Mouse (Mus musculus) forebrain, embryonic 10.5 days (tissue): ENCODE measurements around the gene Adamts17. TPM values are rescaled to one million over a fixed set of nuclear protein-coding genes. Genes with fewer than 3 reads are reported as not detected.

Experiments used
- DNase-seq: peaks from one replicate; pipeline ENCODE4 v3.0.0-alpha.2; 2017; ENCODE audit warnings: low spot score; ENCODE audit errors: extremely low spot score
- H3K27ac ChIP-seq: fragments of 300-500 bp; sonication (generic); 2 replicates; pipeline ENCODE4 v1.5.1; 2016; ENCODE audit warnings: mild to moderate bottlenecking
- H3K27me3 ChIP-seq: fragments of 300-500 bp; sonication (generic); 2 replicates; pipeline ENCODE4 v1.6.1; 2016; ENCODE audit warnings: mild to moderate bottlenecking; ENCODE audit not compliant: poor library complexity, severe bottlenecking
- H3K36me3 ChIP-seq: fragments of 300-500 bp; sonication (generic); replicated peaks from 2 replicates; pipeline ENCODE4 v1.6.1; 2016; ENCODE audit warnings: mild to moderate bottlenecking, moderate library complexity
- H3K4me1 ChIP-seq: fragments of 300-500 bp; sonication (generic); 2 replicates; pipeline ENCODE4 v1.6.1; 2016
- H3K4me3 ChIP-seq: fragments of 300-500 bp; sonication (generic); 2 replicates; pipeline ENCODE4 v1.5.1; 2016; ENCODE audit warnings: mild to moderate bottlenecking, moderate library complexity
- H3K9me3 ChIP-seq: fragments of 300-500 bp; sonication (generic); 2 replicates; pipeline ENCODE4 v1.6.1; 2016; ENCODE audit warnings: mild to moderate bottlenecking, moderate library complexity
- WGBS: fragments of 180-500 bp; shearing (Covaris S2); methylation state at CpG from one replicate; pipeline ENCODE4 v1.1.7; 2016; 5-methylcytosine and 5-hydroxymethylcytosine counted together
- polyA plus RNA-seq: library from polyadenylated mRNA; unstranded; fragments of >200 nt; fragmentation: Nextera tagmentation; extraction: Ambion mirVana; gene quantifications from 2 replicates; pipeline ENCODE4 v1.2.1, GENCODE M21; 2016

Gene Adamts17
- polyA plus RNA-seq, 1 experiment from 2014 or later: 0.89 TPM

- Histone ChIP-seq H3K9me3 (no peaks in the 10 kb centered on the region), H3K36me3 (no peaks in the 10 kb centered on the region), H3K4me3 (no peak overlapping the region), H3K27me3 (no peaks in the 10 kb centered on the region), H3K27ac (no peak overlapping the region), H3K4me1 (no peaks in the 10 kb centered on the region)
- DNase-seq: no peak
- WGBS: 87% methylated on average over 9 of the region's 9 CpGs
These were observed 26.8 kb upstream of the Adamts17 start for GRCm38 (mm10) chr7:66812737-66813136.

GRCm38 (mm10) chr7:66813172-66813571 lies 26.4 kb upstream of the Adamts17 start:
- H3K36me3 ChIP-seq: no peaks in the 10 kb centered on the region
- no peaks in the 10 kb centered on the region for H3K27me3 ChIP-seq
- DNase-seq: no peak
- no peak overlapping the region for H3K27ac ChIP-seq
- WGBS: 71% methylated on average over 1 of the region's 1 CpGs
- H3K4me3 ChIP-seq: no peak overlapping the region
- H3K9me3 ChIP-seq: no peaks in the 10 kb centered on the region
- H3K4me1 ChIP-seq: no peaks in the 10 kb centered on the region

GRCm38 (mm10) chr7:66815526-66815925 lies 24.0 kb upstream of the Adamts17 start:
- 93% methylated on average over 6 of the region's 6 CpGs for WGBS
- no peak overlapping the region for H3K4me3 ChIP-seq
- no peak for DNase-seq

GRCm38 (mm10) chr7:66820034-66820433 lies 19.5 kb upstream of the Adamts17 start:
- Histone ChIP-seq H3K9me3 (no peaks in the 10 kb centered on the region), H3K27me3 (no peaks in the 10 kb centered on the region), H3K4me3 (no peak overlapping the region), H3K27ac (no peak overlapping the region), H3K36me3 (no peaks in the 10 kb centered on the region), H3K4me1 (no peaks in the 10 kb centered on the region)
- peak; percentile 30 for DNase-seq
- 23% methylated on average over 6 of the region's 6 CpGs for WGBS

More at GRCm38 (mm10) chr7:66815526-66815925, 24.0 kb upstream of the Adamts17 start:
- Histone ChIP-seq H3K9me3 (no peaks in the 10 kb centered on the region), H3K4me1 (no peaks in the 10 kb centered on the region), H3K27me3 (no peaks in the 10 kb centered on the region), H3K36me3 (no peaks in the 10 kb centered on the region), H3K27ac (no peak overlapping the region)

- DNase-seq: no peak
- Histone ChIP-seq H3K27ac (no peak overlapping the region), H3K27me3 (peaks cover 12% of the 10 kb centered on the region), H3K4me1 (no peaks in the 10 kb centered on the region), H3K4me3 (no peak overlapping the region), H3K36me3 (no peaks in the 10 kb centered on the region), H3K9me3 (no peaks in the 10 kb centered on the region)
- 83% methylated on average over 5 of the region's 5 CpGs for WGBS
These were observed 8.7 kb upstream of the Adamts17 start for GRCm38 (mm10) chr7:66830803-66831202.

GRCm38 (mm10) chr7:66831295-66831694 lies 8.2 kb upstream of the Adamts17 start:
- Histone ChIP-seq H3K27me3 (peaks cover 14% of the 10 kb centered on the region), H3K36me3 (no peaks in the 10 kb centered on the region), H3K9me3 (no peaks in the 10 kb centered on the region), H3K4me1 (no peaks in the 10 kb centered on the region), H3K27ac (no peak overlapping the region), H3K4me3 (no peak overlapping the region)
- DNase-seq: no peak
- WGBS: 94% methylated on average over 5 of the region's 5 CpGs

GRCm38 (mm10) chr7:66840008-66840719 lies 629 bp downstream of the Adamts17 start:
- Histone ChIP-seq H3K4me3 (peak overlapping the region; percentile 76), H3K9me3 (no peaks in the 10 kb centered on the region), H3K4me1 (peaks cover 16% of the 10 kb centered on the region), H3K27ac (peak overlapping the region; percentile 63; the same call in 1 of the 2 replicates), H3K36me3 (no peaks in the 10 kb centered on the region), H3K27me3 (peaks cover 62% of the 10 kb centered on the region)
- under 1% methylated on average over 75 of the region's 76 CpGs for WGBS
- DNase-seq: peak; percentile 45

- H3K9me3 ChIP-seq: no peaks in the 10 kb centered on the region
- 84% methylated on average over 7 of the region's 7 CpGs for WGBS
- peaks cover 58% of the 10 kb centered on the region for H3K27me3 ChIP-seq
- H3K4me1 ChIP-seq: peaks cover 16% of the 10 kb centered on the region
- H3K4me3 ChIP-seq: 0 out of 2 replicates have a peak overlapping the region, but pooled peaks have one; percentile 76
- no peak for DNase-seq
- no peaks in the 10 kb centered on the region for H3K36me3 ChIP-seq
- H3K27ac ChIP-seq: no peak overlapping the region
These were observed 1.6 kb downstream of the Adamts17 start for GRCm38 (mm10) chr7:66841165-66841564.

- H3K9me3 ChIP-seq: no peaks in the 10 kb centered on the region
- H3K36me3 ChIP-seq: no peaks in the 10 kb centered on the region
- H3K27me3 ChIP-seq: peaks cover 54% of the 10 kb centered on the region
- peak; percentile 42 for DNase-seq
- H3K27ac ChIP-seq: no peak overlapping the region
- peaks cover 16% of the 10 kb centered on the region for H3K4me1 ChIP-seq
- 58% methylated on average over 10 of the region's 10 CpGs for WGBS
- H3K4me3 ChIP-seq: no peak overlapping the region
These were observed 2.5 kb downstream of the Adamts17 start for GRCm38 (mm10) chr7:66842021-66842420.

GRCm38 (mm10) chr7:66843846-66844245 lies 4.3 kb downstream of the Adamts17 start:
- Histone ChIP-seq H3K4me3 (no peak overlapping the region), H3K4me1 (peaks cover 16% of the 10 kb centered on the region), H3K27me3 (peaks cover 41% of the 10 kb centered on the region), H3K27ac (no peak overlapping the region), H3K36me3 (no peaks in the 10 kb centered on the region), H3K9me3 (no peaks in the 10 kb centered on the region)
- WGBS: 81% methylated on average over 2 of the region's 2 CpGs
- DNase-seq: no peak

GRCm38 (mm10) chr7:66846582-66846981 lies 7.0 kb downstream of the Adamts17 start:
- no peaks in the 10 kb centered on the region; the same call in 1 of the 2 replicates for H3K4me1 ChIP-seq
- no peak overlapping the region for H3K4me3 ChIP-seq
- H3K36me3 ChIP-seq: no peaks in the 10 kb centered on the region
- H3K27me3 ChIP-seq: peaks cover 17% of the 10 kb centered on the region
- 85% methylated on average over 6 of the region's 6 CpGs for WGBS
- no peak overlapping the region for H3K27ac ChIP-seq
- DNase-seq: no peak
- no peaks in the 10 kb centered on the region for H3K9me3 ChIP-seq

- Histone ChIP-seq H3K27ac (no peak overlapping the region), H3K4me3 (no peak overlapping the region), H3K36me3 (no peaks in the 10 kb centered on the region), H3K4me1 (no peaks in the 10 kb centered on the region; the same call in 1 of the 2 replicates), H3K27me3 (peaks cover 10% of the 10 kb centered on the region), H3K9me3 (no peaks in the 10 kb centered on the region)
- no peak for DNase-seq
- WGBS: 91% methylated on average over 8 of the region's 9 CpGs
These were observed 7.8 kb downstream of the Adamts17 start for GRCm38 (mm10) chr7:66847299-66847698.

- no peak overlapping the region for H3K4me3 ChIP-seq
- peaks cover 8% of the 10 kb centered on the region for H3K4me1 ChIP-seq
- WGBS: 90% methylated on average over 6 of the region's 6 CpGs
- H3K36me3 ChIP-seq: no peaks in the 10 kb centered on the region
- no peak overlapping the region for H3K27ac ChIP-seq
- H3K27me3 ChIP-seq: no peaks in the 10 kb centered on the region
- no peaks in the 10 kb centered on the region for H3K9me3 ChIP-seq
- DNase-seq: no peak
These were observed 9.8 kb downstream of the Adamts17 start for GRCm38 (mm10) chr7:66849316-66849715.
